Mouse (Mus musculus): ENCODE results near the gene Sebox. TPM values are rescaled to one million over a fixed set of nuclear protein-coding genes. Genes with fewer than 3 reads are reported as not detected.

Sebox gene
- total and polyA plus RNA-seq, 3 experiments, result not detected

GRCm38 (mm10) chr11:78524838-78525237 is 21.6 kb downstream of the Sebox start:
- no peak for DNase-seq (ENCODE audit: extremely low read depth)
- peaks cover 93 to 100% of the 10 kb centered on the region in 2 experiments for H3K36me3 ChIP-seq (replicated peaks in 1 of 2; ENCODE audit: control insufficient read depth in 1 of 2, insufficient read depth in 1 of 2, low read length in 1 of 2)

DNA sequence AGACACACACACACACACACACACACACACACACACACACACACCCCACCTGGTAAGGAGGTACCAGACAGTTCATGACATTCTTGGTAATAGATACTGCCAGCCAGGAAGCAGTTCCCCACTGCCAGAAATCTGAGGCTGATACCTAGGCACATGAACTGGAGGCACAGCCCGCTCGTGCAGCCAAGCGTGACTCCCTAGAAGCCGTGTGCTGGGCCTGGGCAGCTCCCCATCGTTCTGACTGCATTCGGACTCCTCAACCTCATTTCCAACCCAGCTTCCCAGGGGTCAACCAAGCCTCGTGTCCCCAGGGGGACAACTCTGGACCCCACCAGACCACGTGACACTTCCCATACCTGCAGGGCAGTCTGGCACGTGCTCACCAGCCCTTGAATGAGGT is 25.5 kb downstream of the Sebox start:
- no peak overlapping the region for H3K4me3 ChIP-seq (replicated peaks in 1 of 3; ENCODE audit: low read depth in 2 of 3, low read length in 2 of 3, poor library complexity in 1 of 3)
- peaks cover 67 to 89% of the 10 kb centered on the region in 2 experiments for H3K36me3 ChIP-seq (replicated peaks in 1 of 2; ENCODE audit: control insufficient read depth in 1 of 2, insufficient read depth in 1 of 2, low read length in 1 of 2)
- no peak overlapping the region for H3K4me2 ChIP-seq (ENCODE audit: insufficient read depth, low read depth, poor library complexity, severe bottlenecking)
- no peaks in the 10 kb centered on the region for H3K9me3 ChIP-seq (replicated peaks; ENCODE audit: low read length)
- no peaks in the 10 kb centered on the region for H3K27me3 ChIP-seq (replicated peaks)
- DNase-seq (ENCODE audit: extremely low read depth), result no peak
- TF ChIP-seq PAX5 (IDR thresholded peaks at IDR 0.05; ENCODE audit: low read length) (peak; percentile 95), MYC (IDR thresholded peaks at IDR 0.05; ENCODE audit: low read depth, low read length) (no peak)
- peaks cover 7 to 23% of the 10 kb centered on the region in 2 experiments; a peak in 2 of 4 replicates for H3K4me1 ChIP-seq (ENCODE audit: control insufficient read depth in 1 of 2, insufficient read depth in 2 of 2)
- H3K27ac ChIP-seq (ENCODE audit: insufficient read depth, low read depth), result no peak overlapping the region
- no peak overlapping the region for H3K9ac ChIP-seq (ENCODE audit: insufficient read depth, low read depth)
- dilution Hi-C loops (cut with MboI; ENCODE audit: extremely low pct_ligation_motif_present, extremely low pct_unique_long_range_greater_than_20kb, low sequenced_read_pairs), result no loop called here
- in situ Hi-C loops (cut with MboI; ENCODE audit: low pct_ligation_motif_present, low pct_unique_long_range_greater_than_20kb, low sequenced_read_pairs), result no loop called here
- H3K79me2 ChIP-seq (replicated peaks; ENCODE audit: control insufficient read depth, extremely low read depth, insufficient read depth, poor library complexity, severe bottlenecking), result peaks cover 36% of the 10 kb centered on the region

More at GRCm38 (mm10) chr11:78524838-78525237, 21.6 kb downstream of the Sebox start:
- in situ Hi-C loops (cut with MboI; ENCODE audit: low pct_ligation_motif_present, low pct_unique_long_range_greater_than_20kb, low sequenced_read_pairs), result no loop called here
- H3K27me3 ChIP-seq (replicated peaks), result no peaks in the 10 kb centered on the region
- H3K9me3 ChIP-seq (replicated peaks; ENCODE audit: low read length), result no peaks in the 10 kb centered on the region
- no peak overlapping the region for H3K4me2 ChIP-seq (ENCODE audit: insufficient read depth, low read depth, poor library complexity, severe bottlenecking)
- H3K4me1 ChIP-seq (ENCODE audit: control insufficient read depth in 1 of 2, insufficient read depth in 2 of 2), result peaks cover under 1 to 14% of the 10 kb centered on the region in 2 experiments; a peak in 2 of 4 replicates
- TF ChIP-seq RAD21 (IDR thresholded peaks at IDR 0.05; ENCODE audit: low read depth, low read length) (no peak), E2F4 (IDR thresholded peaks at IDR 0.05; ENCODE audit: insufficient replicate concordance, low read depth, low read length) (no peak), CHD1 (IDR thresholded peaks at IDR 0.05; ENCODE audit: low read depth, low read length) (no peak), UBTF (IDR thresholded peaks at IDR 0.05; ENCODE audit: low read depth, low read length) (no peak), NELFE (IDR thresholded peaks at IDR 0.05; ENCODE audit: low read depth, low read length) (no peak), ZNF384 (IDR thresholded peaks at IDR 0.05; ENCODE audit: low read depth, low read length) (no peak), EP300 (IDR thresholded peaks at IDR 0.05; ENCODE audit: low read length) (no peak), MAX (IDR thresholded peaks at IDR 0.05; ENCODE audit: low read length) (no peak), JUND (conservative IDR thresholded peaks at IDR 0.05; ENCODE audit: low read depth, low read length) (no peak)
- dilution Hi-C loops (cut with MboI; ENCODE audit: extremely low pct_ligation_motif_present, extremely low pct_unique_long_range_greater_than_20kb, low sequenced_read_pairs), result no loop called here
- no peak overlapping the region for H3K4me3 ChIP-seq (replicated peaks in 1 of 3; ENCODE audit: low read depth in 2 of 3, low read length in 2 of 3, poor library complexity in 1 of 3)
- no peak overlapping the region for H3K9ac ChIP-seq (ENCODE audit: insufficient read depth, low read depth)
- H3K27ac ChIP-seq (ENCODE audit: insufficient read depth, low read depth), result no peak overlapping the region
- H3K79me2 ChIP-seq (replicated peaks; ENCODE audit: control insufficient read depth, extremely low read depth, insufficient read depth, poor library complexity, severe bottlenecking), result 0 out of 2 replicates have a peak, but pooled peaks cover 1% of the 10 kb centered on the region

DNA sequence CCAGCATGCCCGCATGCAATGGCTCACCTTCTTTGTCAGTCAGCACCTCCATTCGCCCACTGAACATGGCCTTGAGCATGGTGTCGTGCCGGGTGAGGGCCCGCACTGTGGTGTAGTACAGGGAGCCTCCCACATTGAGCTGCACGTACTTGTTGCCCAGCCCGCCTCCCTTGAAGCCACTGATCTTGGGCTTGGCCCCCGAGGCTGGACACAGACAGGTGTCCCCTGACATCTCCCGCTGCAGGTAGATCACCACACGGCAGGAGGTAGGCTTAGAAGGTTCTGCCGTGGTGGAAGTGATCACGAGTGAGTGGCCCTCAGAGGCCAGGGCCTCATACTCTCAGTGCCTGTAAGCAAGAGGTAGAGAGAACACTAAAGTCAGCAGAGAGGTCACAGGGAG is 26.8 kb downstream of the Sebox start:
- Histone ChIP-seq H3K27ac (ENCODE audit: insufficient read depth, low read depth) (no peak overlapping the region), H3K4me1 (ENCODE audit: control insufficient read depth in 1 of 2, insufficient read depth in 2 of 2) (peaks cover 11 to 32% of the 10 kb centered on the region in 2 experiments), H3K9ac (ENCODE audit: insufficient read depth, low read depth) (no peak overlapping the region), H3K36me3 (replicated peaks in 1 of 2; ENCODE audit: control insufficient read depth in 1 of 2, insufficient read depth in 1 of 2, low read length in 1 of 2) (peaks cover 58 to 82% of the 10 kb centered on the region in 2 experiments), H3K9me3 (replicated peaks; ENCODE audit: low read length) (no peaks in the 10 kb centered on the region), H3K79me2 (replicated peaks; ENCODE audit: control insufficient read depth, extremely low read depth, insufficient read depth, poor library complexity, severe bottlenecking) (peaks cover 49% of the 10 kb centered on the region), H3K4me2 (ENCODE audit: insufficient read depth, low read depth, poor library complexity, severe bottlenecking) (no peak overlapping the region), H3K27me3 (replicated peaks) (no peaks in the 10 kb centered on the region), H3K4me3 (replicated peaks in 1 of 3; ENCODE audit: low read depth in 2 of 3, low read length in 2 of 3, poor library complexity in 1 of 3) (no peak overlapping the region)
- TF ChIP-seq POLR2AphosphoS2 (IDR thresholded peaks at IDR 0.05; ENCODE audit: low read depth, low read length) (no peak), ZKSCAN1 (IDR thresholded peaks at IDR 0.05; ENCODE audit: borderline replicate concordance, low read depth, low read length) (no peak), RCOR1 (conservative IDR thresholded peaks at IDR 0.05; ENCODE audit: low read depth, low read length) (no peak), MAX (IDR thresholded peaks at IDR 0.05; ENCODE audit: low read length) (no peak), JUND (conservative IDR thresholded peaks at IDR 0.05; ENCODE audit: low read depth, low read length) (no peak), E2F4 (IDR thresholded peaks at IDR 0.05; ENCODE audit: insufficient replicate concordance, low read depth, low read length) (no peak), CHD2 (IDR thresholded peaks at IDR 0.05; ENCODE audit: low read length) (no peak), TBP (conservative IDR thresholded peaks at IDR 0.05; ENCODE audit: low read depth, low read length) (no peak), ZMIZ1 (IDR thresholded peaks at IDR 0.05; ENCODE audit: low read depth, low read length) (no peak), MXI1 (IDR thresholded peaks at IDR 0.05; ENCODE audit: low read depth, low read length) (no peak), HCFC1 (IDR thresholded peaks at IDR 0.05; ENCODE audit: low read depth, low read length) (no peak), MAZ (IDR thresholded peaks at IDR 0.05; ENCODE audit: low read depth, low read length) (no peak), JUN (IDR thresholded peaks at IDR 0.05; ENCODE audit: insufficient read depth, low read depth, low read length) (no peak), NELFE (IDR thresholded peaks at IDR 0.05; ENCODE audit: low read depth, low read length) (no peak)
- in situ Hi-C loops (cut with MboI; ENCODE audit: low pct_ligation_motif_present, low pct_unique_long_range_greater_than_20kb, low sequenced_read_pairs), result no loop called here
- dilution Hi-C loops (cut with MboI; ENCODE audit: extremely low pct_ligation_motif_present, extremely low pct_unique_long_range_greater_than_20kb, low sequenced_read_pairs), result no loop called here
- no peak for DNase-seq (ENCODE audit: extremely low read depth)

Data from CH12.LX (cell line).